Mouse (Mus musculus): ENCODE measurements around the gene Hoxd4. TPM values are rescaled to one million over a fixed set of nuclear protein-coding genes. Genes with fewer than 3 reads are reported as not detected.
A peak's percentile ranks its signal among the peaks of the same experiment; 100 is the strongest.

Hoxd4 gene
- polyA plus RNA-seq, 1 experiment from 2014 or later: not detected

DNA sequence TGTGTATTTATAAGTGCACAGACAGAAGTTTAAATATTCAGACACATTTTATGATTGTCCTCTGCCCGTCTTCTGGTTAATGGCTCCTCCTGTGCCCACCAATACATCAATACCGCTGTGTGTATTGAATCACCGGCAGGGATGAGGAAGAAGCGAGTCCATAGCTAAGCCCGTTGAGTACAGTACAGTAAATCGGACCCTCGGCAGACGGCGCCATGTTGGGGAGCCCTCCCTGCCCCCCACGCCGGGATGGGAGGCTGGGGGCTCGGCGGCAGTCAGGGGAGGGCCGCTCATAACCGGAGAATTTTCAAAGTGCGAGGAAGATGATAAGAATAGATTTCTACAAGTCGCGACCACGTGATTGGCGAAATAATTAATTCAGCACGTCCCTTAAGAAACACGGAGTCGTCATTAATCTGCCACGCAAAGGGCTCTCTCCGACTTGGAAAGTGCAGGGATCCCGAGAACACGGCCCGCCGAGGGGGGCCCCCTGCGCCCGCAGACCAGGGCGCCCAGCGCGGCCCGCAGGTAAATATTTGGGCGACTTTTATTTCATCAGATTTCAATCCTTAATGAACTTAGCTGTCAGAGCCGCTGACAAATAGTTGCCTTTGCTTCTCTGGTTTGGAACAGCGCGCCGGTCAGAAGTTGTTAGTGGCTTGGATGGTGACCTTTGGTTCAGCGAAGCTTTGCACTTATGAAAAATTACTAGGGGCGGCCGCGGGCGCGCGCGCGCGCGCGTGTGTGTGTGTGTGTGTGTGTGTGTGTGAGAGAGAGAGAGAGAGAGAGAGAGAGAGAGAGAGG is 21.0 kb downstream of the Hoxd4 start:
- peak; percentile 57 for DNase-seq (ENCODE audit: low spot score)
- Histone ChIP-seq H3K27me3 (replicated peaks; ENCODE audit: low read depth, poor library complexity, severe bottlenecking) (peaks cover 100% of the 10 kb centered on the region), H3K4me3 (peak overlapping the region; percentile 31; the same call in 1 of the 2 replicates), H3K36me3 (replicated peaks) (no peaks in the 10 kb centered on the region), H3K4me1 (peaks cover 14% of the 10 kb centered on the region; the same call in 1 of the 2 replicates), H3K9me3 (no peaks in the 10 kb centered on the region), H3K27ac (replicated peaks) (no peak overlapping the region)
- 1% methylated on average over 52 of the region's 52 CpGs for WGBS

DNA sequence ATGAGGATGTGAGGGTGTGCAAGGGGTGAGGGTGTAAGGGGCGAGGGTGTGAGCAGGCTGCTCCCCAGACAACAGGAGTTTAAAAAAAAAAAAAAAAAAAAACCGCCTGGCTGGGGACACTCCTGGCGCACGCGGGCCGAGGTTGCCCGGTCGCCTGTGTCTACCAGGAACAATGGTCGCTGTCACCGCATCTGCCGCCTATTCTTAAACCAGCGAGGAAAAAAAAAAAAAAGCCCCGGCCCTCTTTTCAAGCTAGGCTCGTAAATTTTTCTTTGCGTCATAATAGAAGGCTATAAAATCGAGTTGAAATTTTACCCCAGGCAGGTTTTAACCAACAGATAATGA is 21.6 kb downstream of the Hoxd4 start:
- Histone ChIP-seq H3K36me3 (replicated peaks) (no peaks in the 10 kb centered on the region), H3K9me3 (no peaks in the 10 kb centered on the region), H3K27ac (replicated peaks) (no peak overlapping the region), H3K27me3 (replicated peaks; ENCODE audit: low read depth, poor library complexity, severe bottlenecking) (peaks cover 100% of the 10 kb centered on the region), H3K4me3 (peak overlapping the region; percentile 31; the same call in 1 of the 2 replicates), H3K4me1 (peaks cover 14% of the 10 kb centered on the region; the same call in 1 of the 2 replicates)
- DNase-seq (ENCODE audit: low spot score): peak; percentile 42
- 1% methylated on average over 16 of the region's 16 CpGs for WGBS

DNA sequence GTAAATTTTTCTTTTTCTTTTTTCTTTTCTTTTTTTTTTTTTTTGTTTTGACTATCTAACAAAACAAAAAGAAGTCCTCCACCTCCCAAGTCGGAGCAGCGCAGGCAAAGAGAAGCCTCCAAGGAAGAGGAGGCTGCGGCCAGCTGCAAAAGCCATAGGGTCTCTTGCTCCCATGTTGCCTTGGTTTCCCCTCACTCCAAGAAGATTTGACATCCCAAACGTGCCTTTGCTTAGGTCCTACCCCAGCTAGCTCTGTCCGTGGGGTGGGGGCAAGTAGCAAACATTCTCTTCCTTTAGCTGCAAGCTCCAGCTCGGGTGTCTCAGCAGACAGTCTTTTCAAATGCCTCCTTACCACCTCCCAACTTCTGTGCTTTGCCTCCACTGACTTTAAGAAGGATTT is 22.0 kb downstream of the Hoxd4 start:
- no peak overlapping the region for H3K27ac ChIP-seq (replicated peaks)
- H3K4me1 ChIP-seq: peaks cover 14% of the 10 kb centered on the region; the same call in 1 of the 2 replicates
- no peak overlapping the region for H3K4me3 ChIP-seq
- no peaks in the 10 kb centered on the region for H3K9me3 ChIP-seq
- 2% methylated on average over 6 of the region's 6 CpGs for WGBS
- peak; percentile 53 for DNase-seq (ENCODE audit: low spot score)
- H3K36me3 ChIP-seq (replicated peaks): no peaks in the 10 kb centered on the region
- H3K27me3 ChIP-seq (replicated peaks; ENCODE audit: low read depth, poor library complexity, severe bottlenecking): peaks cover 100% of the 10 kb centered on the region

DNA sequence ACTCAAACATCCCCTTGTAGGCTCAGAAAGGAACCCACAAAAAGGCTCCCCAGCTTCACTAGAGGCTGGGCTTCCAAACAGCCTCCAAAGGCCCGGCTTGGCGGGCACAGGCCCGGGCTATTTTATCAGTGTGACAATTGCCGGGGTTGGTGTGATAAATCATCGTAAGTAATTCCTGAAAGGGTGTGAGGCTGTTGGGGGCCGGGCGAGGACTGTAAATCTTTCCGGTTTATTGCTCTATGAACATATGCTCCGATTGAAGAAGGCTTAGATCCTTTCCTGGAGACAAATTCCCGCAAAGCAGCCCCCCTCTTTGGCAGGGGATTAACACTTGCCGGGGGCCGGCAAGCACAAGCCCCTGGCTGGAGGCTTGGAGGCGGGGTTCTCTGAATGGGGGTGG is 22.7 kb downstream of the Hoxd4 start:
- 1% methylated on average over 13 of the region's 13 CpGs for WGBS
- Histone ChIP-seq H3K27me3 (replicated peaks; ENCODE audit: low read depth, poor library complexity, severe bottlenecking) (peaks cover 100% of the 10 kb centered on the region), H3K36me3 (replicated peaks) (no peaks in the 10 kb centered on the region), H3K27ac (replicated peaks) (no peak overlapping the region), H3K9me3 (no peaks in the 10 kb centered on the region), H3K4me3 (peak overlapping the region; percentile 41; the same call in 1 of the 2 replicates), H3K4me1 (peaks cover 14% of the 10 kb centered on the region; the same call in 1 of the 2 replicates)
- DNase-seq (ENCODE audit: low spot score): peak; percentile 58

DNA sequence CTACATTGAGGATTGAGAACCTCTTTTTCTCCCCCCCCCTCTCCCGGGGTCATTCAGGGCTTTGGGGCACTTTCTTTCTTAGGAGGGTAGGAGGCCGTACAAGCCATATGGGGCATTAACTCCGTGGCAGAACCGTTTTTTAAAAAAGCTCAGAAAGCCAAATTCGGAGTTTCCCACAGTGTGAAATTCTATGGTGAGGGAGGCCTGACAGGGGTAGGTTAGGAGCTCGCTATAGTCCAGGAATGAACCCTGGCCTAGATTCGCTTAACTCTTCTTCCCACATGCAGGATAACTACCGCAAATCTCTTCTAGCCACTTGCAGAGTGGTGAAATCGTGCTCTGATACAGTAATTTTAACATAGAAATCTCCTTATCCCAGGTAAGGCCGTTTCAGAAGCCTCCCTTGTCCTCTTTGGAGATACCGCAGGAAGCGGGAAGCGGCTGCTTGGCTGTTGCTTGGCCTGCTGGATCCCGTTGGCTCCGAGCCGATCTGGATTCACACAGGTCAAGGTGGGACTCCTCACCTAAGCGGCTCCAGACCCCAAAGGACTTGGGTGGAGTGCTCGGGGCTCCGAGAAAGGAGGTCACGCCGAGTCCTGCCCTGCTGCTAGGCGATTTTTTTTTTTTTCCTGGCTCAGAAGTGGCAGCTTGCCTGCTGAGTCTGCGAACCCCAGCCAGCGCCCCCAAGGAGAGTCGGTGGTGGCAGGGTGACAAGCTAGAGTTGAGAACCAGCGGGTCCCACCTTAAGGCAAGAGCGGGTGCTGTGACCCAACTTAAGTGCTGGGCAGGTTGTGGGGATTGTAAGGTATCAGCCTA is 23.5 kb downstream of the Hoxd4 start:
- Histone ChIP-seq H3K4me3 (peak overlapping the region; percentile 41; the same call in 1 of the 2 replicates), H3K4me1 (peaks cover 15% of the 10 kb centered on the region; the same call in 1 of the 2 replicates), H3K27ac (replicated peaks) (no peak overlapping the region), H3K9me3 (no peaks in the 10 kb centered on the region), H3K27me3 (replicated peaks; ENCODE audit: low read depth, poor library complexity, severe bottlenecking) (peaks cover 100% of the 10 kb centered on the region), H3K36me3 (replicated peaks) (no peaks in the 10 kb centered on the region)
- under 1% methylated on average over 27 of the region's 27 CpGs for WGBS
- peak; percentile 61 for DNase-seq (ENCODE audit: low spot score)

DNA sequence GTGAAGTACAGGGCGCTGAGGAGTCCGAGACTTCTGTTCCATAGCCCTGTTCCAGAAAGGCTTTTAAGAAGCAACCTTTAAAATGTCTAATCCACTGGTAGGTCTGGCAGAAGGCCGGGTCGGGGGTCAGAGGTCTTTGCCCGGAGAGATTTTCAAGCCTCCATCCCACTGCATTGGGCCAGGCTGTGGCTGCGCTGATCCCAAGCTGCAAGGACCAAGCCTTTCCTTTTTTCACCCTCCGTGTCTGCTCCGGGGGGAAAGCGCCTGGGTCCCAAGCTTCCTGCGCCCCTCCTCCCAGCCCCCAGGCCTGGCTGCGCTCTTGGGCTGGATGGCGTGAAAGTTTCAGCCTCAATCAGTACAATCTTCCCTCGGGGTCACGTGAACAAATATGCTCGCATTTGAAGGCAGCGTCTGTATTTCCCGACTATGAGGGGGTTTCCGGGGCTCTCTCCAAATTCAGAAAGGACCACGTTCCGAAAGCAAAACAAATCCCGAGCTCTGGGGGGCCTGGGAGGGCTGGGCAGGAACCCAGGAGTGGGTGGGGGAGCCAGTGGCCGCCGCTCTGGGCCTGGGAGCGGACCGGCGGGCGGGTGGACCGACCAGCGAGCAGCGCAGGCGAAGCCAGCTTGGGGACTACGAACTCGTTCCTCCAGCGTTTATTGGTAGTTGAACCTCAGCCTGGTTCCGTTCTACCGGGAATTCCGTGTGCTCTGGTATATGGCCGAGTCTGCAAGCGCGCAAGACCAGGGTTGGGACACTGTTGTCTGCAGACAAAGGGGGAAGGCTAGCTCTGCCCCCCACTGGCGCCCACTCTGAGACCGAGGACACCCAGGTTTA is 24.3 kb downstream of the Hoxd4 start:
- peak; percentile 62 for DNase-seq (ENCODE audit: low spot score)
- Histone ChIP-seq H3K9me3 (no peaks in the 10 kb centered on the region), H3K4me3 (peak overlapping the region; percentile 41), H3K36me3 (replicated peaks) (no peaks in the 10 kb centered on the region), H3K27ac (replicated peaks) (no peak overlapping the region), H3K27me3 (replicated peaks; ENCODE audit: low read depth, poor library complexity, severe bottlenecking) (peaks cover 100% of the 10 kb centered on the region), H3K4me1 (peaks cover 17% of the 10 kb centered on the region; the same call in 1 of the 2 replicates)
- WGBS: under 1% methylated on average over 42 of the region's 42 CpGs

DNA sequence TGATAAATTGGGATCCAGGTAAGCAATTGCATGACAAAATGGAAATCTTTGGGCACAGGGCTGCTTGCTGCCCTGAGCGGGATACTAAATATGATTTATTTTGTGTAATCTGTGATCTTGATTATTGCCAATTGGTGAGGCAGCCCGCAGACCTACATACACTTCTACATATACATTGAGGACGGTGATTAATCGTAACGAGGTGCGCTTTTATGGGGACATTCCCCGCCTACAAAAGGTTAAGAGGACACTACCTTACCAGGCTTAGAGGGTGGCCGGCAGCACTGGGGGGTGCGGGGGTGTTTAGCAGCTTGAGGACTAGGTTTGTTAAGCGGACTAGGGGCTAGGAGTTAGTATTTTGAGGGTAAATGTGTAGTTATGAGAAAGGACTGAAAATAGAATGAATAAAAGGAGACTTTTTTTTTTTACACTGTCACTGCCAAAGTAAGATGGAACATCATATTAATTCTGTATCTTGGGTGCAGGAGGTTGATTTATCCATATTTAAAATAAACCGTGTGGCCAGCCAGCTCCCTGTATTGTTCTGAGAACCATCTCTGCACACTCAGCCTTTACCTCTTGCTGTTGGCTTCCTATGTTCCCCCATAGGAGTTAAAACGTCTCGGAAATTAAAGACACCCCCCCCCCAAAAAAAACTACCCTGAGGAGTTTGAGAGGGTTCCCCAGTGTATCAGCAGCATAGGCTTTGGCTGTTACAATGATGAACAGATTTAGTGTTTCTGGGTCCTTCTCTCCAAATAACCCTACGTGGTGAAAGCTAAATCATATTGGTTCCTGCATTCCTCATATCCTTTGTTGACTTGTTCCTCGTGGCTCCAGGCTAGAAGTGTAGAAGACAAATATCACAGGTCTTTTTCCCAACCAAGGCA is 25.2 kb downstream of the Hoxd4 start:
- H3K27me3 ChIP-seq (replicated peaks; ENCODE audit: low read depth, poor library complexity, severe bottlenecking): peaks cover 100% of the 10 kb centered on the region
- no peak for DNase-seq (ENCODE audit: low spot score)
- H3K4me1 ChIP-seq: peaks cover 17% of the 10 kb centered on the region; the same call in 1 of the 2 replicates
- H3K36me3 ChIP-seq (replicated peaks): no peaks in the 10 kb centered on the region
- H3K4me3 ChIP-seq: peak overlapping the region; percentile 41; the same call in 1 of the 2 replicates
- no peaks in the 10 kb centered on the region for H3K9me3 ChIP-seq
- WGBS: 2% methylated on average over 15 of the region's 15 CpGs
- no peak overlapping the region for H3K27ac ChIP-seq (replicated peaks)

DNA sequence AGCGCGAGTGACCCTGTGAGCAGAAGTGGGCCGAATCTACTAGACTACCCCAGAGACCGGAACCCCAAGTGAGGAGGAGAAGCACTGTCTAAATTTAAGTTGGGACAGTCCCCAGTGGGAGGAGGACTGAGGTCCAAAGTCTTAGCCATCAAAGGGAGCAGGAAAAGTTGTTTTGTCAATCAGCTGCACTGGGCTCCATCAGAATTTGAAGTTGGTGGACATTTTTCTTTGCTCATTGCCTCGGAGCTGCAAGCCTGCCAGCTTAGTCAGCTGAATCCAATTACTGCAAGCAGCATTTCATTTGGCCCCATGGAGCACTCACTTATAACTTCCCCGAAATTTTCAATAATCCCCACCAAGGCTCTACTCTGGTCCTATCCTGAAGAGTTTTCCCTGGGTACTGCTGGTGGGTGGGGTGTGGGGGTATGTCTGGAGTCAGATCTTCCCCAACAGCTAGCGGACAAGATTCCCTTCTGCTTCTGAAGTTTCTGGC is 25.9 kb downstream of the Hoxd4 start:
- H3K27ac ChIP-seq (replicated peaks): no peak overlapping the region
- peak; percentile 50 for DNase-seq (ENCODE audit: low spot score)
- peaks cover 100% of the 10 kb centered on the region for H3K27me3 ChIP-seq (replicated peaks; ENCODE audit: low read depth, poor library complexity, severe bottlenecking)
- peaks cover 16% of the 10 kb centered on the region; the same call in 1 of the 2 replicates for H3K4me1 ChIP-seq
- no peaks in the 10 kb centered on the region for H3K9me3 ChIP-seq
- H3K4me3 ChIP-seq: peak overlapping the region; percentile 14; the same call in 1 of the 2 replicates
- H3K36me3 ChIP-seq (replicated peaks): no peaks in the 10 kb centered on the region
- 1% methylated on average over 7 of the region's 7 CpGs for WGBS

DNA sequence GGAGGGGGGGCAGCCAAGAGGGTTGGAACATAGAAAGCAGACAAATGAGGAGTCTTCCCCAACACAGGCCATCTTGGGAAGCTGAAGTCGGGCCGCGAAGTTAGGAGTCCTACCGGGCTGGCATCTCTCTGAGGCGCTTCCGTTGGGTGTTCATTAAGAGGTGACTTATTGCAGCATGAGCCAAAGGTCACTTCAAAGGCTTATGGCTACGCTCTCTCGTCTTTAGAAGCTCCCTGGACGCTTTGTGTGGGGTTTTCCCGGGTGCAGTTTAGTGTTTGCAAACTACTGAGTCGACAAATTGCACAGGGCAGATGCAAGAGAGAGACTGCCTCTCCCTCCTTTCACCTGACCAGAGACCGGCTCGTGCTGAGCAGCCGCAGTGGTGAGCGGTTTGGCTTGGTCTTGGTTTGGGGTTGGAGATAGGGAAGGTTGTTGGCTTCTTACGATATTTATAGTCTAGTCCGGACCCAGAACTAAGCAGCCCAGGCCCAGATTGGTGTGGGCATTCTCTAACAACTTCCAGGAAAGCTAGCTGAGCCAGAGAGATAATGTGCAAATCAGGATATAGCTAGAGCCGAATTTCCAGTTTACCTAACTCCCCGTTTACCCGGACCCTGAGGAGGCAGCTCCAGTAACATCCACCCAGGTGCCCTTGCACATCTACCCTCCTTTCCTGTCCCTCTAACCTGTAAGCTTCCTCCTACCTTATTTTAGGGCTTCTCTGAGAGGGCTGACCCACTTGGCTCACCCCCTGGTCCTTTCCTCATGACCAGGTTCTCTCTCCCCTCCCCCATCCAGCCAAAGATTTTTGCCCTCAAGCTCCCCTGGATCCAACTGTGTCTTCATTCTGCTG is 27.1 kb downstream of the Hoxd4 start:
- no peaks in the 10 kb centered on the region for H3K36me3 ChIP-seq (replicated peaks)
- H3K4me3 ChIP-seq: peak overlapping the region; percentile 19; the same call in 1 of the 2 replicates
- H3K9me3 ChIP-seq: no peaks in the 10 kb centered on the region
- H3K27ac ChIP-seq (replicated peaks): no peak overlapping the region
- WGBS: under 1% methylated on average over 20 of the region's 20 CpGs
- no peak for DNase-seq (ENCODE audit: low spot score)
- peaks cover 12% of the 10 kb centered on the region; the same call in 1 of the 2 replicates for H3K4me1 ChIP-seq
- peaks cover 100% of the 10 kb centered on the region for H3K27me3 ChIP-seq (replicated peaks; ENCODE audit: low read depth, poor library complexity, severe bottlenecking)

DNA sequence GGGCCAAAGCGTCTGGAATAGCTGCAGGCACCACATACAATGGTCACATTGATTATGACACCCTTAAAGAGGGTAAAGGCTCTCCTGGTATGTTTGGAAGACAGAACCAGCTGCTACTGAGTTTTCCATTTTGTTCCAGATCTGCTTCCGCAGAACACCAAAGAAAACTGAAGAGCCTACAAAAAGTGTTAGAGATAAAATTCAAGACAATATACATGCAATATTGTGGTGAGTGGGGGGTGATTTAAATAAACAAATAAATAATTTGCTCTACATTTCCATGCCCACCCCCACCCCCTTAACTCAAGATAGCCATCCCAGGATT is 27.7 kb downstream of the Hoxd4 start:
- Histone ChIP-seq H3K27me3 (replicated peaks; ENCODE audit: low read depth, poor library complexity, severe bottlenecking) (peaks cover 100% of the 10 kb centered on the region), H3K27ac (replicated peaks) (no peak overlapping the region), H3K4me3 (0 out of 2 replicates have a peak overlapping the region, but pooled peaks have one; percentile 19), H3K4me1 (peaks cover 12% of the 10 kb centered on the region; the same call in 1 of the 2 replicates), H3K9me3 (no peaks in the 10 kb centered on the region), H3K36me3 (replicated peaks) (no peaks in the 10 kb centered on the region)
- WGBS: 3% methylated on average over 2 of the region's 2 CpGs
- no peak for DNase-seq (ENCODE audit: low spot score)

Measured in embryonic facial prominence, embryonic 10.5 days (tissue).